Mouse (Mus musculus) embryo, embryonic 9.5 days (tissue): Measurements from ENCODE around the gene Polr1e.
A peak's percentile ranks its signal among the peaks of the same experiment; 100 is the strongest.
"Not testable (repeated sequence)": the region's sequence is repeated elsewhere in the genome, so short reads cannot be mapped to it uniquely, and the experiment has no call there.

ENCODE experiments used
- DNase-seq: peaks from one replicate; pipeline ENCODE4 v3.0.0-alpha.2; 2017; ENCODE audit errors: extremely low spot score

Polr1e gene

DNA sequence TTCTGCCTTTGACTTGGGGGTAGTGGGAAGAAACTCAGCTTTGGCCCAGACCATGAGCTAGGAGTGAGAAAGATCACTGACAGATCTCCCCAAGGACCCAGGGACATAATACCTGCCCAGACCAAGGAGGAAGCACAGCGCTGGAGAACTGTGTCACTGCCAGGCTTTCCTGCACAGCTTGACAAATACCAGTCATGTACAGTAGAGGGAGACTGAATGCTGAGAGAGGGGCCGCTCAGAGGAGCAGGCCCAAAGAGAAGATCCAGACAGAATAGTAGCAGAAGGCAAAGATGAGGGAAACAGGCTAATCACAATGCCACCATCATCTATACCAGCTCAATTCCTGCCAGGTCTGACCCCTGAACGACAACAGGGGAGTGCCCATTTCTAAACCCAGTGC lies 36.5 kb downstream of the Polr1e start:
- DNase-seq, result no peak

DNA sequence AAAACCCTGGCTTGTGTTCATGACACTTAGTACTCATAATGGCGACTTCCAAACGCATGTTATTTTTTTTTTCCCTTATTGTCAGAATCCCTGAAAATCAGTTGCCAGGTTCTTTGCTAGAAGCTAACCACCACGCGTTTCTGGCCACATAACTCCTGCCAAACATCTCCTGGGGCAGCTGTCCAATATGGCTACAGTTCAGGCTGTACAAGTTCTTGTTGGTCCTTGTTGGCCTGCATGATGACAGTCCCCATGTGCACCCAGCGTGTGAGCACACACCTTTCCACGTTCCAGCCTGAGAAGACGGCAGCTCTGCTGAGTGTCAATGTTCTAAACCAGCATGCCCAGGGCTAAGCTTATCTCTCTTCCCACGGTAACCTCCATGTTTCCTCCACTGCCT lies 37.1 kb downstream of the Polr1e start:
- DNase-seq, result no peak

DNA sequence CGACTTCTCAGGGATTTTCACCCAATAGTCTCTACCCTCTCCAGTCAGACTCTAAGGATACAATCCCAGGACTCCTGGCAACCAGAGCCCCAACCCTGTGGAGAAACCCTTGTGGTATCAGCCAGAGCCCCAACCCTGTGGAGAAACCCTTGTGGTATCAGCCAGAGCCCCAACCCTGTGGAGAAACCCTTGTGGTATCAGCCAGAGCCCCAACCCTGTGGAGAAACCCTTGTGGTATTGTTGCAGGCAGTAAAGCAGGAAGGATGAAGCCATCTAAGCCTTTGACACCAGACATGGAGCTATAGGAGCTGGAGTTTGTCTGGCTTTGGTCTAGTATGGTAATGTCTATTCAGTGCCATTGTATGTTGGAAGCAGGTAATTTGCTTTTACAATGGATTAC lies 45.5 kb downstream of the Polr1e start:
- DNase-seq, result not testable (repeated sequence)

DNA sequence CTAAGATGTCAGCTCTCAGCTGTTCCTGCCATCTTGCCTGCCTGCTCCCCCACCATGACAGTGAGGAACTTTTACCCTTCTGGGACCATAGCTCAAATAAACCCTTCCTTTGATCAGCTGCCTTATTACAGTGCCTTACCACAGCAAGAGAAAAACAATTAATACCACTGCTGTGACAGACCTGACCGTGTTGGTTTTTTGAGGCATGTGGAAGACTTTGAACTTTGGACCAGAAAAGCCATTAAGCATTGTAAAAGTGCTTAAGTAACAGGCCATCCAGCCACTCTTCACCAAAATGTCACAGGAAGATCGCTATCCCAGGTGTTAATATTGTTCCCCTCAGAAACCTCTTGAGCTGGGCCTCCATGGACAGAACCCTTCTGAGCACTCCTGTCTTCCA lies 46.2 kb downstream of the Polr1e start:
- DNase-seq, result no peak

DNA sequence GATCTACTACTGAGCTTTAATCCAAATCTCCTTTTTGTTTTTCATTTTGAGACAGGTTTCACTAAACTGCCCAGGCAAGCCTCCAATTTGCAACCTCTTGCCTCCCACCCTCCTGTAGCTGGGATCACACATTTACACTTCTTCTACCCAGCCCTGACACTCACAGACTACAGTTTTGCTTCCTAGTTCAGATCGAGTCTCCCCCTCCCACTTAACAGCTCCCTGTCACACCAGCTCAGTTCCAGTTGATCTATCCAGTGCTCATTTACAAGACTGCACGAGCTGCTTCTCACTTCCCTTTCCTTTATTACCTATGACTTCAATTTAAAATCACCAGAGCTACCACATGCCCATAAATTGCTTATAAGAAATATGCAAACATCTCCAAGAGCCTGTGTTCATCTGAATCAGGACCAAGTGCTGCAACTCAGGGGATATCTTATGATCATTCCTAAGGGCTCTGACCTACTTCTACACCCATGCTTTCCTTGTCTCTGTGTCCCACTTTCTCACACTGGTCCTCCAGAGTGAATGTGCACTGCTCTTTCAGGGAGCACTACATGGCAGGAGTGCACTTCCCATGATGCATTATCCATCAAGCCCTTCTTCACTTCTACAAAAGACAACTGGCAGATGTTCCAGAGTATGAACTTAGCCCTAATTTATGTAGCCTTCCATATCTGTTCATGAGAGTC lies 47.8 kb downstream of the Polr1e start:
- DNase-seq, result no peak

DNA sequence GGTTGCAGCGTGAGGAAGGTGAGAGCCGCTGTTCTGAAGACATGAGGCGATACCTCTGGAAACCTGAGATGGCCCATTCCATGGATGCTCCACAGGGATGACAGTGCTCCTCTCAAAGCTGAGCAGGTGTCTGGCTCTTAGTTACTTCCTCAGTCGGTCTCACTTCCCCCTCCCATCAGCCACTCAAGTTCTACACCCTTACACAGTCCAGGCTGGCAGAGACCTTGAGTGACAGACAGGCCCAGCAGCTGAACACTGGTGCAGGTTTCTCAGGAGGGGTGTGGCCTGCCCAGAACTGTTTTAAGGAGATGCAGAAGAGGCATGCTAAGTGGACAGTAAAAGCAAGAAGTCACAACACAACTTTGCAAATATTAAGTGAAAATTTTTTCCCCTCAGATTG lies 49.4 kb downstream of the Polr1e start:
- DNase-seq, result no peak

DNA sequence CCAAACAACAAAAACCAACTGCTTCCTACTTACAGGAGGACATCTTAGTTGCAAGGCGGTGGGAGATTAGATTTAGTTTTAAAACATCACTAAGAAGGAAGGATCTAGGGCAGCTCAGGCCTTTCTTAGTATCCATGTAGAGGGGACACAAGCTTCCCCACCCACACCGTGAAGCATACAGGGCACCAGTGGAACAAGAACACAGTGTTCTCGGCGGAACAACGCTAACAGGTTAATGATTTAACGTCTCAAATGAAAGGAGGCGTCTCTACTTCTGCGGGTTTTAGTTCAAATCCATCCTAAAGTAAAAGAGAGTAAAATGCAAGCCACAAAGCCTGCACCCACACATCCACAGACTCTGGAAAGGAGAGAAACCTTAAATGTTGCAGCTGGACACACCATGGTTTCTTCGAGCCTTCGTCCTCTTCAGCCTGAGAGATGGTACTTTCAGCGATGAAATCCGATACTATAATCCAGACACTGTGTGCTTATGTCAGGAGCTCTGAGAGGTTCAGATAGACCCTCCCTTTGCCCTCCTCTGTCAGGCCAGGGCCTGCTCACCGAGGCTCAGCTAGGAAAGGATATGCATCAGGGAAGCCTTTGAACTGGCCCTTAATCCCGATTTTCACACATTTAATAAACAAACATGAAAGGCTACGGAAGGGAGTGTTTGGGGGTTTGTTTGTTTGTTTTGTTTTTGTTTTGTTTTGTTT lies 54.0 kb downstream of the Polr1e start:
- DNase-seq, result no peak

DNA sequence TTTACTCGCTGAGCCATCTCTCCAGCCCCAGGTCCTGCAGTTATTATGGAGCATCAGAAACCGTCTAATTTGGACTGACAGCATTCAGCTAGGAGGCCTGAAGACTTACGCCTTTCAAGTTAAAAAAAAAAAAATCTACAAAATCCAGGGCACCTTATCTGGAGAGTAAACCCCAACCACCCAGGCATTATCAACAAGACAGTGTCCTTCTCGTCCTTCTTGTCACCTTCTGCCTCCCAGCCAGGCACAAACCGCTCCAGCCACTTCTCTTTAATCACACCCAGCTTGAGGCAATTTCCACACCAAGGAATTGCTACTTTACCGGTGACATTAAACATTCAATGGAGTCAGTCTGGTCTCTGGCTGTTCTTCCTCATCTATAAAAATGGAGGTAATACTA lies 55.2 kb downstream of the Polr1e start:
- DNase-seq, result no peak

DNA sequence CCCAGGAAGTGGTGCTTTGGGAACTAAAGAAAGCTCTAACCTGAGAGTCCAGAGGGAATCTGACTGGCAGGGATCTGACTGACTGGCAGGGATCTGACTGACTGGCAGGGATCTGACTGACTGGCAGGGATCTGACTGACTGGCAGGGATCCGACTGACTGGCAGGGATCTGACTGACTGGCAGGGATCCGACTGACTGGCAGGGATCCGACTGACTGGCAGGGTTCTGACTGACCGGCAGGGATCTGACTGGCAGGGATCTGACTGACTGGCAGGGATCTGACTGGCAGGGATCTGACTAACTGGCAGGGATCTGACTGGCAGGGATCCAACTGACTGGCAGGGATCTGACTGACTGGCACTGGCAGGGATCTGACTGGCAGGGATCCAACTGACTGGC lies 62.7 kb downstream of the Polr1e start:
- not testable (repeated sequence) for DNase-seq

DNA sequence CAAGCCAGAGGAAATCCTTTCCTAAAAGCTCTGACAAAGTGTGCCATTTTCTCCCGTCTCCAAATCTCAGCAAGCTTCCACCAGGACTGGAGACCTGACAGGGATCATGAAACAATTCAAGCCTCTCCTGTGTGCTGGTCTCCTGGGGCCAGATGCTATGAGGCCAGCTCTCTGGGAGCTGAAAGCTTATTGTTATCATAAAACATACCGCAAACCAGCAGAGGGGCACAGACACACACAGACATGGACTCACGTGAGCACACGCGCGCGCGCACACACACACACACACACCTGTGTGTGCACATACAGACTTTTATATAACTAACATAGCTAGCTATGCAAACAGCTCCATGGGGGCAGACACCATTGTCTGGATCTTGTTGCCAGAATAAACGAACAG lies 64.6 kb downstream of the Polr1e start:
- no peak for DNase-seq

DNA sequence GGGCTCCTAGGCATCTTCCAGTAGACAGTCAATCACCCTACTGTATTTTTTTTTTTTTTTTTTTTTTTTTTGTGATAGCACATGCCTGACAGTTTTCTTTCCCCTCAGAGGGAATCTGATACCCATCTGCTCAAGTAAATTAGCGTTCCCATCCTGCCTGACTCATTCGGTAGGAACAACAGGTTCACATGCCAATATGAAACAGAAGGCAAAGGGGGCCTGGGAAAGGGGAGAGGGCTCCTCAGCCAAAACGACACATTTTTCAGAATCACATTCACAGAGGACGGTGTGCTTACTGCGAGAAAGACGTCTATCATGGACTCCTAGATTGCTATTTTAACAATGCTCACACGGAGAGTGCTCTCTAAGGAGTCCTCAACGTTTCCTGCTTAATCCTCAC lies 65.1 kb downstream of the Polr1e start:
- DNase-seq, result peak; percentile 12

DNA sequence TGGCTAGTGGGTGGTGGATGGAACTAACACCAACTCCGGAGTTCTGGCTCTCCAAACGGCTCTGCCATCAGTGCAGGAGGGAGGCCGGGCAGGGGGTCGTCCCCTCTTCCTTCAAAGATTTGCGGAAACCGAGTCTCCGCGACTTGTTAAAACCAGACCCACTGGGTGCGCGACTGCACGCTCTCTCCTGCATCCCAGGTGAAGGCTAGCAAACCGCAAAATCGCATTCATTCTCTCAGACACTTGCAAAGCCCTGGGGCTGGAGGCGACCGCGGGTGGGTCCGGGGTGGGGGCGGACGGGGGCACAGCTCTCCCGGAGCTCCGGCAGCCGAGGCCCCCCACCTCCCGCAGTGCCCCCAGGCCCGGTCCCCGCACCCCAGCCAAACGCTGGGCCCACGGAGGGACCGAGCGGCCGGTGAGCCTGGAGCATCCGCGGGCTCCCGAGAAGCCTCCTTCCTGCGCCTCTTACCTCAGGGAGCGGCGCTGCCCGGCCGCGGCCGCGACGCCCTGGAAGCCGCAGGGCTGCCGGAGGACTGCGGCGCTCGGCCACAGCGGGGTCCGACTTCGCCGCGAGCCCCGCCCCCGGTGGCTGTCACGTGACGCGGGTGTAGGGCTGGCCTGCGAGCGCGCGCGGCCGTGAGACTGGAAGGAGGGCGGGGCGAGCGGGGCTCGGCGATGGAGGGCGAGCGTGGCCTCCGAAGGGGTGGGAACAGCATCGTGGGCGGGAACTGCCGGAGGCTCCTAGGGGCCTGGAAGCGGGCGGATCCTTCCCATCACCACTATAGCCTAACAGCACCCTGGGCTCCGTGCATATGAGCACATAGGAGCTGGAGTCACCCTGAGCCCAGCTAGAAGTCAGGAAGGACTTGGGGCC lies 65.9 kb downstream of the Polr1e start, which contains the start of gene Fbxo10:
TSS of gene Fbxo10 (minus strand) at position 584 of the 874 bp plus-strand sequence.
- peak; percentile 93 for DNase-seq

DNA sequence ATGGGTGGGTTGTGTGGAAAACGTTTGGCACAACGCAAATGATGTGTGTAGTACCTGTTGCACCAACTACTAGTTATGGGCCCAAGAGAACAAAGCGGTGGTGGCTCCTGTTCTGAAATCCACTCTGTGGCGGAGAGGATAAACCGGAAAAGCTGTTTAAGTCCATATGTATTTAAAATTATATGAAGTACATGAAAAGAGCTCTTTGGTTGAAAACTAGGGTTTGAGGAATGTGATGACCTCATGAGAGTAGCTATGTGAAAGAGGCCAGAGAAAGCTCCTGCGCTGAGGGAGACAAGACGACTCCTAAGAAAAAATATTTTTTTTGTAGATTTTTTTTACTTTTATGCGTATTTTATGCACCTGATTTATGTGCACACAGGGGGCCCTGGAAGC lies 66.5 kb downstream of the Polr1e start:
- DNase-seq, result no peak
